Comparison of ENCODE assay signal across 12 mouse cellular contexts in the genomic region with DNA sequence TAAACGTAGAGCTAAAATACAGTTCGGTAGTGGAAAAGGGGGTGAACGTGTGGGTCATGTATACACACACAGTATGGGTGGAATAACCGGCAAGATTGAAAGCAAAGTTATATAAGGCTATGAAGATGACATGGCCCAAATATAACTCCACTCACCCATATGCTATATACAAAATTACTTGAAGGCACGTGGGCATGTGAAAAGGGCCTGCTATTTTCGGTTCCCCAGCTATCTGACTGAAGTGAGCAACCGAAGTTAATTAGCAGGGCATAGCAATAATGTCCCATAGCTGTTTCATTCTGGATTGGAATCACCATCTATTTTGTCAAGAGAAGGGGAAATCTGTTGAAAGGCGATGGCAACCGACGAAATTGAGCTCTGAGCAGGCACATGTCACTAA. TPM values are rescaled to one million over a fixed set of nuclear protein-coding genes. Genes with fewer than 3 reads are reported as not detected.
A peak's percentile ranks its signal among the peaks of the same experiment; 100 is the strongest.
DNase-seq lines count a peak whose midpoint lies in the region; ATAC-seq and TF ChIP-seq lines count a peak whose summit lies in the region.
"Had no signal": no experiment of that assay in that cellular context is flagged by ENCODE, and none has a peak within 500 bp of the region (broad histone marks: within the 10 kb centered on the region; RNA-seq: fewer than 3 reads in every experiment).

No protein-coding gene starts in this region.

- intact Hi-C loops in left cerebral cortex, postnatal 25 days (cut with DNase I), result no loop called here

- no peak overlapping the region for H3K27ac ChIP-seq in forebrain, embryonic 15.5 days (replicated peaks)
- H3K27ac ChIP-seq in midbrain, postnatal 0 days (ENCODE audit: low read depth, low read length), result no peak overlapping the region
- no peak overlapping the region for H3K27ac ChIP-seq in cerebellum, adult 2 months (ENCODE audit: insufficient read depth, low read length)

- peaks cover 14% of the 10 kb centered on the region; the same call in 1 of the 2 replicates for H3K27me3 ChIP-seq in forebrain, embryonic 15.5 days
- H3K27me3 ChIP-seq in midbrain, postnatal 0 days (ENCODE audit: insufficient read depth, low read length), result peaks cover 15% of the 10 kb centered on the region
- H3K27me3 ChIP-seq in cerebellum, adult 2 months (ENCODE audit: control insufficient read depth, insufficient read depth, low read length), result no peaks in the 10 kb centered on the region

- DNase-seq in heart, adult 11 months, result peak; percentile 75
- DNase-seq in heart, postnatal 4 days, result no peak
- DNase-seq in left cerebral cortex, postnatal 25 days (ENCODE audit: low spot score in 2 of 2), result peak; percentile 6 to 58
- no peak for DNase-seq in left cerebral cortex, adult 8-10 months (ENCODE audit: low spot score in 2 of 2)
- DNase-seq in midbrain, postnatal 0 days (ENCODE audit: low spot score), result no peak
- no peak for DNase-seq in urinary bladder, adult 2 months (ENCODE audit: low spot score)
- no peak for DNase-seq in cerebellum, adult 2 months
- DNase-seq: B cell, adult 2 months; thymus, adult 18-20 months had no signal

- H3K4me2 ChIP-seq in forebrain, embryonic 15.5 days (replicated peaks), result peak overlapping the region; percentile 100; the same call in 1 of the 2 replicates
- H3K4me2 ChIP-seq in midbrain, postnatal 0 days (ENCODE audit: low read depth, low read length, poor library complexity, severe bottlenecking), result no peak overlapping the region

- no peak for TF ChIP-seq POLR2A in cerebellum, adult 2 months (IDR thresholded peaks at IDR 0.05; ENCODE audit: borderline replicate concordance, insufficient read depth, low read length)

- no peak overlapping the region for H3K9ac ChIP-seq in forebrain, embryonic 15.5 days (replicated peaks)
- H3K9ac ChIP-seq in midbrain, postnatal 0 days (replicated peaks; ENCODE audit: low read length, poor library complexity, severe bottlenecking), result no peak overlapping the region

- H3K9me3 ChIP-seq in forebrain, embryonic 15.5 days, result peaks cover 6% of the 10 kb centered on the region; the same call in 1 of the 2 replicates
- no peaks in the 10 kb centered on the region for H3K9me3 ChIP-seq in midbrain, postnatal 0 days (ENCODE audit: low read length)

- ATAC-seq in forebrain, embryonic 15.5 days (replicated peaks), result no peak
- no peak for ATAC-seq in midbrain, postnatal 0 days (ENCODE audit: low FRiP score)

- H3K4me3 ChIP-seq in forebrain, embryonic 15.5 days, result no peak overlapping the region
- H3K4me3 ChIP-seq in midbrain, postnatal 0 days (ENCODE audit: low read depth, low read length), result 0 out of 2 replicates have a peak overlapping the region, but pooled peaks have one; percentile 56
- H3K4me3 ChIP-seq in cerebellum, adult 2 months (replicated peaks; ENCODE audit: insufficient read depth, low read depth, low read length), result no peak overlapping the region

- H3K36me3 ChIP-seq in forebrain, embryonic 15.5 days, result no peaks in the 10 kb centered on the region
- H3K36me3 ChIP-seq in midbrain, postnatal 0 days (ENCODE audit: insufficient read depth, low read length), result no peaks in the 10 kb centered on the region

- 38% methylated on average over 10 of the region's 10 CpGs for WGBS in forebrain, embryonic 15.5 days
- WGBS in midbrain, postnatal 0 days, result 60% methylated on average over 10 of the region's 10 CpGs
- 90% methylated on average over 10 of the region's 10 CpGs for WGBS in cerebellum, adult 2 months

- no peak for TF ChIP-seq CTCF in midbrain, postnatal 0 days (IDR thresholded peaks at IDR 0.05)
- no peak for TF ChIP-seq CTCF in cerebellum, adult 2 months (IDR thresholded peaks at IDR 0.05; ENCODE audit: borderline replicate concordance, insufficient read depth, low read depth, low read length)

- H3K4me1 ChIP-seq in forebrain, embryonic 15.5 days, result peaks cover 28% of the 10 kb centered on the region
- no peaks in the 10 kb centered on the region for H3K4me1 ChIP-seq in midbrain, postnatal 0 days (ENCODE audit: insufficient read depth, low read length)
- H3K4me1 ChIP-seq in cerebellum, adult 2 months (ENCODE audit: control insufficient read depth, insufficient read depth, low read length), result no peaks in the 10 kb centered on the region

RNA-seq across cellular contexts. Expression of a gene that starts 1.9 kb away (rescaled TPM):
- 1 to 10 TPM; 7.6 to 8.5 TPM for total RNA-seq in heart, postnatal 4 days (2021)
- 10 to 100 TPM; 27.7 to 31.1 TPM for total RNA-seq in left cerebral cortex, postnatal 25 days (2021)
- total RNA-seq in left cerebral cortex, adult 8-10 months (2022), result 10 to 100 TPM; 17.9 to 26.9 (median 24.6) TPM
- 3.1 and 4.9 TPM in 2 replicates for polyA plus RNA-seq in forebrain, embryonic 15.5 days (2015; fragmentation: Nextera tagmentation; extraction: Ambion mirVana)
- total RNA-seq in midbrain, postnatal 0 days (2014; rRNA removed), result 2.5 and 2.6 TPM in 2 replicates
- 1.3 and 2.4 TPM in 2 replicates for polyA plus RNA-seq in midbrain, postnatal 0 days (2015; fragmentation: Nextera tagmentation; extraction: Ambion mirVana)
- 4.6 and 5.6 TPM in 2 replicates for polyA plus RNA-seq in urinary bladder, adult 2 months (2012; rRNA removed)
- polyA plus RNA-seq in cerebellum, adult 2 months (2012; rRNA removed), result 3.3 and 3.7 TPM in 2 replicates
- total RNA-seq: granulocyte monocyte progenitor cell, adult 5-6 weeks; megakaryocyte progenitor cell, adult 5-6 weeks had no signal

Comparison
In these comparisons a context has a peak if more than half of its experiments do, and no peak if none do; other contexts are left out.
1. DNase-seq: peak in heart, adult 11 months (single experiment) and left cerebral cortex, postnatal 25 days (2 of 2); none in heart, postnatal 4 days (single experiment), left cerebral cortex, adult 8-10 months (0 of 2), midbrain, postnatal 0 days (single experiment), urinary bladder, adult 2 months (single experiment) and cerebellum, adult 2 months (0 of 2).